Mouse (Mus musculus) hindbrain, embryonic 11.5 days (tissue): ENCODE results near the gene Fam53b. TPM values are rescaled to one million over a fixed set of nuclear protein-coding genes. Genes with fewer than 3 reads are reported as not detected.

Experiments used
- ATAC-seq: fragments of 200-750 bp; cut with Nextera tagmentation; 2 replicates; pipeline ENCODE4 v1.8.0; 2017; ENCODE audit warnings: mild to moderate bottlenecking, moderate TSS enrichment, moderate library complexity; ENCODE audit not compliant: low FRiP score
- DNase-seq: peaks from one replicate; pipeline ENCODE4 v3.0.0-alpha.2; 2015; ENCODE audit warnings: low spot score
- H3K27ac ChIP-seq: fragments of 300-500 bp; sonication (generic); 2 replicates; pipeline ENCODE4 v1.5.1; 2014; ENCODE audit warnings: mild to moderate bottlenecking, low read depth, low read length
- H3K27me3 ChIP-seq: fragments of 300-500 bp; sonication (generic); 2 replicates; pipeline ENCODE4 v1.6.1; 2014; ENCODE audit warnings: mild to moderate bottlenecking, low read length, moderate library complexity, mixed read lengths; ENCODE audit not compliant: control insufficient read depth, insufficient read depth
- H3K36me3 ChIP-seq: fragments of 300-500 bp; sonication (generic); 2 replicates; pipeline ENCODE4 v1.6.1; 2014; ENCODE audit warnings: mild to moderate bottlenecking, low read length, moderate library complexity, mixed read lengths; ENCODE audit not compliant: control insufficient read depth, insufficient read depth
- H3K4me1 ChIP-seq: fragments of 300-500 bp; sonication (generic); replicated peaks from 2 replicates; pipeline ENCODE4 v1.6.1; 2014; ENCODE audit warnings: low read length, mixed read lengths; ENCODE audit not compliant: control insufficient read depth, insufficient read depth
- H3K4me2 ChIP-seq: fragments of 300-500 bp; sonication (generic); replicated peaks from 2 replicates; pipeline ENCODE4 v1.6.1; 2014; ENCODE audit warnings: mild to moderate bottlenecking, low read depth, low read length
- H3K4me3 ChIP-seq: fragments of 300-500 bp; sonication (generic); 2 replicates; pipeline ENCODE4 v1.5.1; 2014; ENCODE audit warnings: low read depth, low read length
- H3K9ac ChIP-seq: fragments of 300-500 bp; sonication (generic); 2 replicates; pipeline ENCODE4 v1.6.1; 2014; ENCODE audit warnings: low read depth, low read length
- H3K9me3 ChIP-seq: fragments of 300-500 bp; sonication (generic); 2 replicates; pipeline ENCODE4 v1.6.1; 2016; ENCODE audit warnings: low read length; ENCODE audit not compliant: control insufficient read depth
- WGBS: fragments of 180-500 bp; shearing (Covaris S2); extraction: QIAGEN DNeasy Blood & Tissue Kit; methylation state at CpG from one replicate; pipeline ENCODE4 v1.1.7; 2014; 5-methylcytosine and 5-hydroxymethylcytosine counted together
- polyA plus RNA-seq: library from polyadenylated mRNA; unstranded; fragments of >200 nt; fragmentation: Nextera tagmentation; extraction: Ambion mirVana; gene quantifications from 2 replicates; pipeline ENCODE4 v1.2.1, GENCODE M21; 2014

Gene Fam53b
- polyA plus RNA-seq, 1 experiment from 2014 or later = 16.9 TPM

- Histone ChIP-seq H3K36me3 (no peaks in the 10 kb centered on the region), H3K27me3 (no peaks in the 10 kb centered on the region), H3K4me1 (peaks cover 9% of the 10 kb centered on the region), H3K9me3 (no peaks in the 10 kb centered on the region), H3K4me2 (peak overlapping the region; percentile 88), H3K4me3 (peak overlapping the region; percentile 57), H3K9ac (peak overlapping the region; percentile 74), H3K27ac (no peak overlapping the region; the same call in 1 of the 2 replicates)
- DNase-seq (no peak), ATAC-seq (no peak)
- WGBS = 2% methylated on average over 7 of the region's 7 CpGs
Measured at GRCm38 (mm10) chr7:132814089-132814450, 384 bp upstream of the Fam53b start.

DNA sequence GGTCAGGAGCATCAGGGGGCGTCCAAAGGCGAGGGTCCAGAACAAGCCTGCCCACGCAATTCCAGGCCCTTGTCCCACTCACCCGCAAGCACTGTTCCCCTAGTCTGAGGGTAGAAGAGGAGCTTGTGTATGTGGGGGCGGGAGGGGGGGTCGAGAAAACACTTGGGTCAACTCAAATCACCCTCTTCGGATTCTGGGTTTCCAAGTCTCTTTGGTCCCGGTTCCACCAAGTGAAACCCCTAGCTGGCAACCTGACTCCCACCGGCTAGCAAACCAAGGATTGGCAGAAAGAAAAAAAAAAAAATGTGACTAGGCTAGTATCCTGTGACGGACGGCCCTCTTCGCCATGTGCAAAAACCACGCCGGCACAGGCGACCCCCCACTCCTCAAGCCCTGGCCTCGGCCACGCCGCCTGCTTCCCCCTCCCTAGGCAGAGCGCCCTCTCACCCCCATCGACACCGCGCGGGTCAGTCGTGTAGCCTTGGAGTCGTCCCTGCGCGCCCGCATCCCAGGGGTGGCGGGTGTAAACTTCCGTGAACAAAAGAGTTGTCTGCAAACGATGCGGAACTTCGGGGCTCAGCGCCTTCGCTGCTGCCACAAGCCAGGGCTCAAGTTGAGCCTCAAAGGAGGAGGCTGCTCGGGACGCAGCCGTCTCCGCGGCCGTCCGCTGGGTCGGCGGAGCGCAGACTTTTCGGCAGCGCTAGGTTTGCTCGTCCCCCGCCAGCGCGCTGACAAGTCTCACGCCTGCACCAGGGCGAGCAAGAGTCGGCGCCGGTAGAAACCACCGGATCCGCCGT, 869 bp downstream of the Fam53b start:
- Histone ChIP-seq H3K9ac (peak overlapping the region; percentile 74), H3K4me1 (peaks cover 13% of the 10 kb centered on the region), H3K27ac (peak overlapping the region; percentile 80), H3K9me3 (no peaks in the 10 kb centered on the region), H3K4me2 (peak overlapping the region; percentile 88), H3K36me3 (no peaks in the 10 kb centered on the region), H3K4me3 (peak overlapping the region; percentile 57), H3K27me3 (no peaks in the 10 kb centered on the region)
- under 1% methylated on average over 59 of the region's 59 CpGs for WGBS
- DNase-seq (peak; percentile 75), ATAC-seq (peak; percentile 23; the same call in 1 of the 2 replicates)

- Histone ChIP-seq H3K4me1 (peaks cover 17% of the 10 kb centered on the region), H3K4me2 (peak overlapping the region; percentile 88), H3K4me3 (peak overlapping the region; percentile 57), H3K9me3 (no peaks in the 10 kb centered on the region), H3K36me3 (no peaks in the 10 kb centered on the region), H3K9ac (peak overlapping the region; percentile 74), H3K27me3 (no peaks in the 10 kb centered on the region), H3K27ac (peak overlapping the region; percentile 80)
- peak; percentile 64 for DNase-seq
- no peak for ATAC-seq
- 11% methylated on average over 23 of the region's 23 CpGs for WGBS
Measured at GRCm38 (mm10) chr7:132811716-132812618, 1.7 kb downstream of the Fam53b start.

DNA sequence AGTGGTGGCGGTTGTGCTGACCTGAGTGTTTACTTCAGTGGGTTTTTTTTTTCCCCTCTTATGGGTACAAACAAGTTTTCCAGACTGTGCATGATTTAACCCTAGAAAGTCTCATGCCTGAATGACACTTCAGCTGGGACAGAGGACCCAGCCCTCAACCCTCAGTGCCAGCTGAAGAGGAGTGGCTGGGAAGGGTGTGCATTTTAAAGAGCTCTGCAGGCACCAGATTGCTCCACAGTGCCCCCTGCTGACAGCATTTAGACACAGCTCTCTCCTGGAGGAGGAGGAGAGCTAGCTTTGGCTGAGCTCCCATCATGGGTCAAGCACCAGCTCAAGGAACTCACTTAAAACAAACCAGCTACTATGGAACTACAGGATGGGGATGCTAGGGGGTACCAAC, 2.8 kb downstream of the Fam53b start:
- H3K9ac ChIP-seq = no peak overlapping the region
- no peaks in the 10 kb centered on the region for H3K27me3 ChIP-seq
- no peaks in the 10 kb centered on the region for H3K9me3 ChIP-seq
- peak; percentile 11; the same call in 1 of the 2 replicates for ATAC-seq
- no peak overlapping the region; the same call in 1 of the 2 replicates for H3K4me2 ChIP-seq
- no peak overlapping the region for H3K4me3 ChIP-seq
- WGBS = 61% methylated on average over 1 of the region's 1 CpGs
- H3K4me1 ChIP-seq = peaks cover 17% of the 10 kb centered on the region
- H3K36me3 ChIP-seq = no peaks in the 10 kb centered on the region
- peak overlapping the region; percentile 78; the same call in 1 of the 2 replicates for H3K27ac ChIP-seq
- peak; percentile 95 for DNase-seq

DNA sequence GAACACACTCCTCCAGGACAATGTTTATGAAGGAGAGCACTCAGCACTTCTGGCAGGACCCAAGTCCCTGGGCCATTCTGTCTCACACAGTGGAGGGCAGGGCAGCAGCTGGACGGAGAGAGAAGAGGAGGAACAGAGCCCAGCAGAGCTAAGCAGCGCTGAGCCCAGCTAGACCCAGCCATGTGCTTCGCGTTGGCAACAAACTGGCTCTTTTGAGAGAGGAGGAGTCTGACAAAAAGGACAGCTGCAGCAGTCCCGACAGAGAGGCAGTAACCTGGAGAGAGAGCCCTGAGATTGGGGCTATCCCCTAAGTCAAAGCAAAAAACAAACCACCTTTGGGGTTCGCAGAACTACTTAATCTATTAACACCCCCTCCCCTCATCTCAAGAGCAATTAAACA, 3.3 kb downstream of the Fam53b start:
- ATAC-seq = no peak
- Histone ChIP-seq H3K27ac (peak overlapping the region; percentile 78), H3K9me3 (no peaks in the 10 kb centered on the region), H3K4me1 (peaks cover 17% of the 10 kb centered on the region), H3K4me2 (0 out of 2 replicates have a peak overlapping the region, but pooled peaks have one; percentile 2), H3K27me3 (no peaks in the 10 kb centered on the region), H3K36me3 (no peaks in the 10 kb centered on the region), H3K9ac (peak overlapping the region; percentile 21; the same call in 1 of the 2 replicates), H3K4me3 (no peak overlapping the region)
- 7% methylated on average over 6 of the region's 6 CpGs for WGBS
- peak; percentile 47 for DNase-seq

- no peaks in the 10 kb centered on the region for H3K36me3 ChIP-seq
- peaks cover 17% of the 10 kb centered on the region for H3K4me1 ChIP-seq
- no peaks in the 10 kb centered on the region for H3K9me3 ChIP-seq
- no peak for ATAC-seq
- H3K27me3 ChIP-seq = no peaks in the 10 kb centered on the region
- no peak for DNase-seq
- H3K27ac ChIP-seq = peak overlapping the region; percentile 78
- 0 out of 2 replicates have a peak overlapping the region, but pooled peaks have one; percentile 2 for H3K4me2 ChIP-seq
- H3K9ac ChIP-seq = no peak overlapping the region
- no peak overlapping the region for H3K4me3 ChIP-seq
- WGBS = 18% methylated on average over 6 of the region's 6 CpGs
Measured at GRCm38 (mm10) chr7:132809721-132810120, 4.0 kb downstream of the Fam53b start.

GRCm38 (mm10) chr7:132808841-132809682, 4.6 kb downstream of the Fam53b start:
- Histone ChIP-seq H3K27ac (peak overlapping the region; percentile 78), H3K4me1 (peaks cover 17% of the 10 kb centered on the region), H3K4me3 (peak overlapping the region; percentile 12; the same call in 1 of the 2 replicates), H3K4me2 (peak overlapping the region; percentile 11; the same call in 1 of the 2 replicates), H3K36me3 (no peaks in the 10 kb centered on the region), H3K27me3 (no peaks in the 10 kb centered on the region), H3K9ac (0 out of 2 replicates have a peak overlapping the region, but pooled peaks have one; percentile 35), H3K9me3 (no peaks in the 10 kb centered on the region)
- DNase-seq = peak; percentile 63
- ATAC-seq = peak; percentile 55
- 2% methylated on average over 20 of the region's 20 CpGs for WGBS
